Mouse (Mus musculus) liver, adult 2 months (tissue): ENCODE data around the gene Nhp2.

Experiments used
- CTCF ChIP-seq: fragments of 200-500 bp; IDR thresholded peaks from 2 replicates; pipeline ENCODE4 v1.5.1; 2011; ENCODE audit warnings: low read depth, low read length, control low read depth
- POLR2A ChIP-seq: fragments of 200-500 bp; IDR thresholded peaks from 2 replicates; pipeline ENCODE4 v1.6.1; 2011; ENCODE audit warnings: low read length, control low read depth; ENCODE audit not compliant: insufficient read depth; ENCODE audit errors: extremely low read depth

- TF ChIP-seq CTCF (no peak), POLR2A (no peak)
Observed at GRCm38 (mm10) chr11:51594715-51595350, 24.7 kb upstream of the Nhp2 start.
